Mouse (Mus musculus): Measurements from ENCODE around the gene Pdlim4. TPM values are rescaled to one million over a fixed set of nuclear protein-coding genes. Genes with fewer than 3 reads are reported as not detected.
"Not testable (repeated sequence)": the region's sequence is repeated elsewhere in the genome, so short reads cannot be mapped to it uniquely, and the experiment has no call there.

The Pdlim4 gene
- polyA plus RNA-seq, 1 experiment, result 4.4 TPM

GRCm38 (mm10) chr11:54016051-54016450 lies 52.8 kb downstream of the Pdlim4 start:
- H3K36me3 ChIP-seq (ENCODE audit: control insufficient read depth, insufficient read depth, low read length), result no peaks in the 10 kb centered on the region
- no peak overlapping the region for H3K27ac ChIP-seq (ENCODE audit: control insufficient read depth, insufficient read depth, low read depth, low read length)
- no peaks in the 10 kb centered on the region for H3K27me3 ChIP-seq (ENCODE audit: control insufficient read depth, insufficient read depth, low read length)
- H3K4me3 ChIP-seq (ENCODE audit: control insufficient read depth, low read depth, low read length), result no peak overlapping the region
- no peaks in the 10 kb centered on the region for H3K4me1 ChIP-seq (ENCODE audit: control insufficient read depth, insufficient read depth, low read length)
- no peak for TF ChIP-seq CTCF (IDR thresholded peaks at IDR 0.05; ENCODE audit: control insufficient read depth, insufficient read depth, insufficient replicate concordance, low read depth, low read length)
- no peak for TF ChIP-seq POLR2A (IDR thresholded peaks at IDR 0.05; ENCODE audit: control insufficient read depth, low read depth, low read length)

GRCm38 (mm10) chr11:54012961-54013360 lies 55.9 kb downstream of the Pdlim4 start:
- H3K27me3 ChIP-seq (ENCODE audit: control insufficient read depth, insufficient read depth, low read length), result no peaks in the 10 kb centered on the region
- H3K27ac ChIP-seq (ENCODE audit: control insufficient read depth, insufficient read depth, low read depth, low read length), result no peak overlapping the region
- H3K4me1 ChIP-seq (ENCODE audit: control insufficient read depth, insufficient read depth, low read length), result no peaks in the 10 kb centered on the region
- TF ChIP-seq CTCF (IDR thresholded peaks at IDR 0.05; ENCODE audit: control insufficient read depth, insufficient read depth, insufficient replicate concordance, low read depth, low read length) (no peak), POLR2A (IDR thresholded peaks at IDR 0.05; ENCODE audit: control insufficient read depth, low read depth, low read length) (no peak)
- no peak overlapping the region for H3K4me3 ChIP-seq (ENCODE audit: control insufficient read depth, low read depth, low read length)
- no peaks in the 10 kb centered on the region for H3K36me3 ChIP-seq (ENCODE audit: control insufficient read depth, insufficient read depth, low read length)

- H3K36me3 ChIP-seq (ENCODE audit: control insufficient read depth, insufficient read depth, low read length), result no peaks in the 10 kb centered on the region
- no peak overlapping the region for H3K4me3 ChIP-seq (ENCODE audit: control insufficient read depth, low read depth, low read length)
- no peaks in the 10 kb centered on the region for H3K4me1 ChIP-seq (ENCODE audit: control insufficient read depth, insufficient read depth, low read length)
- H3K27me3 ChIP-seq (ENCODE audit: control insufficient read depth, insufficient read depth, low read length), result no peaks in the 10 kb centered on the region
- H3K27ac ChIP-seq (ENCODE audit: control insufficient read depth, insufficient read depth, low read depth, low read length), result no peak overlapping the region
- TF ChIP-seq CTCF (IDR thresholded peaks at IDR 0.05; ENCODE audit: control insufficient read depth, insufficient read depth, insufficient replicate concordance, low read depth, low read length) (no peak), POLR2A (IDR thresholded peaks at IDR 0.05; ENCODE audit: control insufficient read depth, low read depth, low read length) (no peak)
Observed at GRCm38 (mm10) chr11:54011255-54011654, 57.6 kb downstream of the Pdlim4 start.

GRCm38 (mm10) chr11:54008416-54008920 lies 60.3 kb downstream of the Pdlim4 start:
- Histone ChIP-seq H3K27ac (ENCODE audit: control insufficient read depth, insufficient read depth, low read depth, low read length) (no peak overlapping the region), H3K4me1 (ENCODE audit: control insufficient read depth, insufficient read depth, low read length) (no peaks in the 10 kb centered on the region), H3K36me3 (ENCODE audit: control insufficient read depth, insufficient read depth, low read length) (no peaks in the 10 kb centered on the region), H3K4me3 (ENCODE audit: control insufficient read depth, low read depth, low read length) (no peak overlapping the region), H3K27me3 (ENCODE audit: control insufficient read depth, insufficient read depth, low read length) (no peaks in the 10 kb centered on the region)
- no peak for TF ChIP-seq CTCF (IDR thresholded peaks at IDR 0.05; ENCODE audit: control insufficient read depth, insufficient read depth, insufficient replicate concordance, low read depth, low read length)
- no peak for TF ChIP-seq POLR2A (IDR thresholded peaks at IDR 0.05; ENCODE audit: control insufficient read depth, low read depth, low read length)

- Histone ChIP-seq H3K4me3 (ENCODE audit: control insufficient read depth, low read depth, low read length) (no peak overlapping the region), H3K36me3 (ENCODE audit: control insufficient read depth, insufficient read depth, low read length) (no peaks in the 10 kb centered on the region), H3K4me1 (ENCODE audit: control insufficient read depth, insufficient read depth, low read length) (no peaks in the 10 kb centered on the region), H3K27me3 (ENCODE audit: control insufficient read depth, insufficient read depth, low read length) (no peaks in the 10 kb centered on the region), H3K27ac (ENCODE audit: control insufficient read depth, insufficient read depth, low read depth, low read length) (no peak overlapping the region)
- TF ChIP-seq POLR2A (IDR thresholded peaks at IDR 0.05; ENCODE audit: control insufficient read depth, low read depth, low read length) (no peak), CTCF (IDR thresholded peaks at IDR 0.05; ENCODE audit: control insufficient read depth, insufficient read depth, insufficient replicate concordance, low read depth, low read length) (no peak)
Observed at GRCm38 (mm10) chr11:54007717-54008116, 61.1 kb downstream of the Pdlim4 start.

GRCm38 (mm10) chr11:54006901-54007300 lies 61.9 kb downstream of the Pdlim4 start:
- Histone ChIP-seq H3K36me3 (ENCODE audit: control insufficient read depth, insufficient read depth, low read length) (no peaks in the 10 kb centered on the region), H3K4me3 (ENCODE audit: control insufficient read depth, low read depth, low read length) (no peak overlapping the region), H3K27ac (ENCODE audit: control insufficient read depth, insufficient read depth, low read depth, low read length) (no peak overlapping the region)

GRCm38 (mm10) chr11:54006362-54006761 lies 62.5 kb downstream of the Pdlim4 start:
- H3K27ac ChIP-seq (ENCODE audit: control insufficient read depth, insufficient read depth, low read depth, low read length); H3K27me3 ChIP-seq (ENCODE audit: control insufficient read depth, insufficient read depth, low read length); H3K36me3 ChIP-seq (ENCODE audit: control insufficient read depth, insufficient read depth, low read length); H3K4me3 ChIP-seq (ENCODE audit: control insufficient read depth, low read depth, low read length); H3K4me1 ChIP-seq (ENCODE audit: control insufficient read depth, insufficient read depth, low read length): not testable (repeated sequence)

More at GRCm38 (mm10) chr11:54006901-54007300, 61.9 kb downstream of the Pdlim4 start:
- no peaks in the 10 kb centered on the region for H3K27me3 ChIP-seq (ENCODE audit: control insufficient read depth, insufficient read depth, low read length)
- H3K4me1 ChIP-seq (ENCODE audit: control insufficient read depth, insufficient read depth, low read length), result no peaks in the 10 kb centered on the region
- no peak for TF ChIP-seq CTCF (IDR thresholded peaks at IDR 0.05; ENCODE audit: control insufficient read depth, insufficient read depth, insufficient replicate concordance, low read depth, low read length)
- no peak for TF ChIP-seq POLR2A (IDR thresholded peaks at IDR 0.05; ENCODE audit: control insufficient read depth, low read depth, low read length)

Other genes with a start within 250 kb of the Pdlim4 start
- gene Gm12216, start 209.8 kb downstream of the Pdlim4 start, polyA plus RNA-seq (2012; rRNA removed), result 0.91 and 0.93 TPM in 2 replicates
- gene Slc22a5, start 177.4 kb downstream of the Pdlim4 start, polyA plus RNA-seq (2012; rRNA removed), result 20.7 and 21.7 TPM in 2 replicates
- 67.2 and 68.6 TPM in 2 replicates for gene Slc22a21, start 88.7 kb downstream of the Pdlim4 start, polyA plus RNA-seq (2012; rRNA removed)
- 0.47 and 0.57 TPM in 2 replicates for gene Slc22a4, start 40.9 kb downstream of the Pdlim4 start, polyA plus RNA-seq (2012; rRNA removed)
- 6.3 and 7.8 TPM in 2 replicates for gene P4ha2, start 31.1 kb upstream of the Pdlim4 start, polyA plus RNA-seq (2012; rRNA removed)
- not detected in 2 replicates for gene Csf2, start 180.7 kb upstream of the Pdlim4 start, polyA plus RNA-seq (2012; rRNA removed)
- gene Il3, start 198.3 kb upstream of the Pdlim4 start, polyA plus RNA-seq (2012; rRNA removed), result not detected in 2 replicates
- 66.4 and 84.2 TPM in 2 replicates for gene Acsl6, start 234.8 kb upstream of the Pdlim4 start, polyA plus RNA-seq (2012; rRNA removed)